Mouse (Mus musculus): Measurements from ENCODE around the gene Ntn3.

Ntn3 gene

DNA sequence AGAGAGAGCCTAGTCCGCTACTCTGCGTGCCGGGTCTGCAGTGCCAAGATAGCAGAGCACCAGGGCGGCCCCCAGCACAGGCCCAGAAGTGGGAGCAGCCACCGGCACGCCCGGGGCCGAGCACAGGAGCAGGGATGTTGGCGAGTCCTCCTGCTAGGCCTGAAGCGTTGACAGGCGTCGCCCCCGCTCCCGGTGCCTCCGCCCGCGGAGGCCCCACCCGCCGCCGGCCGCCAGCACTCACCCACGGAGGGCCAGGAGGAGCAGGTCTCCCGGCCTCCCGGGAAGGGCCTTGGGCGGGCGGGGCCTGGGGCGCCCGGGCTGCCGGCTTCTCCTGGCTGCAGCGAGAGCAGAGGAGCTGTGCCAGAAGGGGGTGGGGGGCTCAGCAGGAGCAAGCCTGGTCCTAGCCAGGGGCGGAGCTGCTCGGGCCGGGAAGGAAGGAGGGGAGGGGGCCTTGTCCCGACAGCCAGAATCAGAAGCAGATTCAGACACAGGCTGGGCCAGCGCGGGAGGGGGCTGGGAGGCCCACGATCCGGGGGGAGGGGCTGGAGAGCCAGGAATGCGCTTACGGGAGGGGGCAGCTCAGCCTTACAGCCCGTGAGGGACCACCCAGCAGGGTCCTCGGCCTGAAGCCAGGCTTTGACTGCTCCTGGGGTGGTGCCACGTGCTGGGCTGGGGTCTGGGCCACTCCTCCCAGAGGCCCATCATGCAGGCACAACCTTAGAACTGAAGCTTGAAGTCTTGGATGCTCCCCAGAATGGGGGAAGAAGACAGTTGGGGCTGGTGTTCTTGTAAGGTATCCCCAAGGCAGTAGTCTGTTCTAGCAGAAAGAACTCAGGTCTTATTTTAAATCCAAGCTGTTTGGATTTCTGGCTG lies at the start of gene Ntn3:
Gene Ntn3 (minus strand): TSS at position 489 of the 873 bp plus-strand sequence.
- no peak for DNase-seq (ENCODE audit: low spot score)

DNA sequence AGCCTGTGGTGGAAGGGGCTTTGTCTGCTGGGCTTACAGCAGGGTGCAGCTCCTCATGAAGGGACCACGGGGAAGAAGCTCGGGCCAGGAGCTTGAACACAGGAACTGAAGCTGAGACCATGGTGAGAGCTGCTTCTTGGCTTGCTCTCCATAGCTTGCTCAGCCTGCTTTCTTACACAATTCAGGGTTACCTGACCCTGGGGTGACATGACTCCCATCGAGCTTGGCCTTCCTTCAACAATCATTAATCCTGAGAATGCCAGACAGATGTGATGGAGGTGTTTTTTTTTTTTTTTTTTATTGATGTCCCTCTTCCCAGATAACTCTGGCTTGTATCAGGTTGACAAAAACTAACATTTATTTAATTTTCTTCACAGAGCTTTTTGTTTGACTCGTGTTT lies 49.6 kb upstream of the Ntn3 start:
- DNase-seq (ENCODE audit: low spot score): no peak

DNA sequence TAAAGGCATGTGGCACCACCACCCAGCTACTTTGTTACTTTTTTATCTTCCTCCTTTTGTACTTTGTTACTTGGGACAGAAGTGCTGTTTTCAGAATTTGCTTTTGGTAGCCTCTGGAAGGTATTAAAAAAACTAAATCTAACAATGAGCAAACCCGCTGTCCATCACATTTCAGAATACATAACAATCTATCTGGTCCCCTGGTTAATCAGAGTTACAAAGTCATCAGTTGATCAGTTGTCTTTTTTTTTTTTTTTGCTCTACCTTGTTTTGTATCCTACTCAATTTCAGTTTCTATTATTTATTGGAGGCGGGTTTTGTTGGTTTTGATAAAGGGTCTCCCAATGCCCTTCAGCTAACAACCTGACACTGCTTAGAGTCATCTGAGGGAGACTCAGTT lies 43.0 kb upstream of the Ntn3 start:
- no peak for DNase-seq (ENCODE audit: low spot score)

DNA sequence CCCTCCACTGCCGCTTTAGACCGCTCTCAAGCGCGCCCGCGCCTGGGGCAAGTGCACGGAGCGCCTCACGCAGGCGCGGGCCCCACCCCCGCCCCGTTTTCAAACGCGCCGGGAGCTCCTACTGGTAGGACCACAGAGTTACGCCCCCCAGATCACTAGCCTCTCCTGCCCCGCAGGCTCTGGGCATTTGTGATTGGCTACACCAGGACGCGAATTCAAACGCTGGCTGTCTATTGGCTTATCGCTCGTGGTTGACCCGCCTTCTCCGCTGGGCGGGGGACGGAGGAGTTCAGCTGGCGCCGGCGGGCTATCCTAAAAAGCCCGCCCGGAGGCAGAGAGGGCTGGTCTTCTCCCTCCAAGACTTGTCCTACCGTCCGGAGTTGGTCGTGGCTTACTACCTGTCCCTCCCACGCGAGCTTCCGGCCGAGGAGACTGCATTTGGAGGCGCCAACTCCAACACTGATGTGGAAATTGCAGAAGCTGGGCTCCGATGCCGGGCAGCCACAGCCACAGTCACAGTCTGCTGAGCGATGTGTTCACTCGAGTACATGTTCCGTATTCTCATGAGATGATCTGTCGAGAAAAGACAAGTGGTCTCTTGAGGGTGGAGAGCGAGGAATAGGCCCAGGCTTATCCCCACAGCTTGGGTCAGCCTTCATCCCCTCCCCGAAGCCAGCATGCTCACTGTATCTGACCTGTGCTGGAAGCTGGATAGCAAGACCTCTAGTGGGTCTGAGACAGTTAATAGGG lies 42.2 kb upstream of the Ntn3 start, which contains the start of gene Ccnf:
Gene Ccnf (minus strand): TSS at position 165 of the 750 bp plus-strand sequence.
- peak; percentile 94 for DNase-seq (ENCODE audit: low spot score)

DNA sequence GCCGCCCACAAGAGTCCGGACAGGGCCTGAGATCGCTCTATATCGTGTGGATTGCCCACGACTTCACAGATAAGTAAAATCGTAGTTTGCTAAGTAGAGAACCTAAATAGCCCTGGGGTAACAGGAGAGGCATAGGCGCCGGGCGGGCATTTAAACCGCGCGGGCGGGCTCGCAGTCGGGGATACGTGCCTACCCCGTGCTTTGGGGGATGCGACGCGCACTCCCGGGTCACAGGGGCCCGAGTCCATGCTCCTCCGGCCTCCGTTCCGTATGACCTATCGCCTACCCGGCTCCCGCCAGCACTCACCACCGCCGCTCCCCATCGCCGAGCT lies 41.6 kb upstream of the Ntn3 start:
- DNase-seq (ENCODE audit: low spot score): no peak

DNA sequence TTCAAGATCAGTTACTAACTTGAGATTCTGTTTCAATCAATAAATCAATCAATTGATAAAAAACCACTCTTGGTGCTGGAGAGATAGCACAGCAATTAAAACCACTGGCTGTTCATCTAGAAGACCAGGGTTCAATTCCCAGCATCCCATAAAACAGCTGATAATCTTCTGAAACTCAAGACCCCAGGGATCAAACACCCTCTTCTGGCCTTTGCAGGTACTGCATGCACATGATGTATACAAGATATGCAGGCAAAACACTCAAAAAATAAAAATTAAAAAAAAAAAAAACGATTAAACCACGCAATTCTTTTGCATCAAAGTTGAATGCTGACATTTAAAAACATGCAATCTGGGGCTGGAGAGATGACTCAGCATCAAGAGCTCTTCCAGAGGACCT lies 39.3 kb upstream of the Ntn3 start:
- no peak for DNase-seq (ENCODE audit: low spot score)

DNA sequence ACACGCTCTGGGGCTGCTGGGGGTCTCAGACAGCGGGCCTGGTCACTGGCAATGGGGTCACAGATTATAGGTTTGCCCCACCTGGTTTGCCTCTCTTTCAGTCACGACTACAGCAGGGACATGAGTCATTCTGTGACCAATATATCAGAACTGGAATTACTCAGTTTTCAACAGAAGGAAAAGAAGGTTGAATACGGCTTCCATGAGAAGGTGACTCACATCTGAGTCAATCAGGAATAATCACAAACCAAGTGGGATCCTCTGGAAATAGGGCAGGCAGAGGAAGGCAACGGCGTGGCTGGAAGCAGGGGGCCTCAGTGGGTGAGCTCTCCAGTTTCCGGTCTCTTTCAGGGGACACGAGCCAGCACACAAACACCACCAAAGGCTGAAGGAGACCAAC lies 34.7 kb upstream of the Ntn3 start:
- DNase-seq (ENCODE audit: low spot score): no peak

DNA sequence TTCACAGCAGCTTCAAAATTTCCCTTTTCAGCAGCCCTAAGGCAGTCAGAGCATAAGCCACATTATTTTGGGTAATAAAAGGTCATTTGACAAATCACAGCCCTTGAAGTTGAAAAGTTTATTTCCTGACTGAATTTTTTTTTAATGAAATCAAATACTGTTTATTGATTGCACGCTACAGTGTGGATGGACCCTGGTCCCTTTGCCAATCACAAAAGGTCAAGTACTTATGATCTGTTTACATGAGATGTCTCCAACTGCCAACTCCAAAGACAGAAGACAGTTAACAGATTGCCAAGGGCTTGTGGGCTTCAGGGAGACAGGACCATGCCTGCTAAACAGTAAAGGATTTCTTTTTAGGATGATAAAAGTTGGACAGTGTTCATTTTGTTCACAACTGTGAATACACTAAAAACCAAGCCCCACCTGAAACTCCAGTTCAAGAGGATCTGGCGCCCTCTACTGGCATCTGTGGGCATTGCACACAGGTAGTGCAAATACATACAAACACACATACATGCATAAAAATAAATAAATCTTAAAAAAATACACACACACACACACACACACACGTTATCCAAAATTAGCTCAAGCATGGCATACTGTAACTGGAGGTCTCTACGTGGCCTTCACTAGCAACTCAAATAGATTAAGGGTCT lies 34.1 kb upstream of the Ntn3 start:
- no peak for DNase-seq (ENCODE audit: low spot score)

DNA sequence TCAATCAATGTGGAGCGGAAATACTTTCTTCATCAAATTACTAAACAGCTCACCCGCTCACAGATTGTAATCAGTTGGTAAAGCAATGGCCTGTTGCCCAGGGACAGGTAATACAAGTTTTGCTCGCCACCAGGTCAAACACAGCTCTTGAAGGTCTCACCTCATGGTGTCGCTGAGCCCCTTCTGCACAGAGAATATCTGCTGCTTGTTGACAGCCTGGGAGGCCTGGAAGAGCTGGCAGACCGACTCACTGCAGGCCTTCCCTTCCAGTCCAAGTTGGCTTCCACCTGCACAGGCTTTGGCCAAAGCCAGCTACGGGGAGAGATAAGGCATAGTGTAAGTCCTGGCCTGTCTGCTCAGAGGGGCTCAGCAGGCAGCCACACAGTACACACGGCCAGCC lies 27.6 kb upstream of the Ntn3 start:
- no peak for DNase-seq (ENCODE audit: low spot score)

DNA sequence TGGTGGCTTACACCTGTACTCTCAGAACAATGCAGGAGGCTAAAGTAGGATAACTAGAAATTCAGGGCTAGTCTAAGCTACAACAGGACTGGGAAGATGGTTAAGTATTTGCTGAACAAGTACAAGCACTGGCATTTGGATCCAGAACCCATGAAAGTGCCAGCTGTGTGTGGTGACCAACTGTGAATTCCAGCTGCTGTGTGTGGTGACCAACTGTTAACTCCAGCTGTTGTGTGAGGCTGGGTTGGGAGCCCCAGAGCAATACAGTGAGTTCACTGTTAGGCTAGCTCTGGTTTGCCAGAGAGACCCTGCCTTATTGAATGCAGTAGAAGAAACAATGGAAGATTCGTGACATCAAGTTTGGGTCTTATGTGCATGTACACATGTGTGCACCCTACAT lies 27.1 kb upstream of the Ntn3 start:
- DNase-seq (ENCODE audit: low spot score): no peak

DNA sequence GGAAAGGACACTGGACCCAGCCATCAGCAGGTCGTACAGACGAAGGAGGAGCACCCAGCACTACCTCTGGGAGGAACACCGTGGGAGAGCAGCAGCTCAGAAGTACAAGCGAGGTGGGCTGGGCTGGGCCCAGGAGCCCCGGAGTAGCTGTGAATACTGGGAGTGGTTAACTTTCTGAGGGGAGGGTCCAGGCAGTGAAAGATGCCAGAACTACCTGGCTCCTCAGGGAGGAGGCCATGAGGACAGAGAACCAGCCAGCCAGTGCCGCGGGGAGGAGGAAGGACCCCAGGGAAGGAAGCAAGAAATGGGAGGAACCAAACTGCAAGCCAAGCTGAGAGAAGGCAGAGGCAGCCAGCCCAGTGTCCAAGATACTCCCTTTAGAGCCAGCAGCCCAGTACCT lies 18.6 kb upstream of the Ntn3 start:
- no peak for DNase-seq (ENCODE audit: low spot score)

DNA sequence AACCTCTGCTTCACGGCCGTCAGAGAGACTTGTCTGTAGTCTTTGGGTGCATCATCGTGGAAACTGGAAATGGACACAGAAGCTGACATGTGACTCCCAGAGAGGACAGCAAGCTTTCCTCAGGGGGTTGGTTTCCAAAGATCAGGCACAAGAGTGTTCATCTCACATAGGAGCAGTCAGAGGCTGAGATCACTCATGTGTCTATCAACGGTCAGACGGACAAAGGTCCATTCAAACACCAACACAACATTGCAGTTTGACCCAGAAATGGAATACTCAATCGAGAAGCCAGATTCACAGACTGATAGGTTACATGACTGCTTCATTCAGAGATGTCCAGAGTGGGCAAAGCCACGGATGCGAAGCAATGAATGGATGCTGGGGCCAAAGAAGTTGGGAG lies 17.4 kb upstream of the Ntn3 start:
- no peak for DNase-seq (ENCODE audit: low spot score)

DNA sequence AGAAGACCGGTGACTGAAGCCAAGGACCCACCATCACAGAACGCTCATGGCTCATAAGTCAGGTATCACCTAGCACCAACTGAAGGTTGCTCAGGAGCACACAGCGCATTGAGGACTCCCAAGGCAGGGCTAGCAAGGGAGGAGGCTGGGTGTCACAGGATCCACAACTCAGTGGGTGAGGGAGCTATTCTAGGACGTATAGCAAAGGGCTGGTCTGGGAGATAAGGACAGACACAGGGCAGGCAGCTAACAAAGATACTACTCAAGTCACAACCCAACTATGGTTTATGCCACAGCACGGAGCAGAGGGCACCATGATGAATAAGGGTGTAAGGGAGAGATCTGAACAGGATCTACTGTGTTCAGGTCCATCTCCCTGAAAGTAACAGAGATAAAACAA lies 16.5 kb upstream of the Ntn3 start:
- DNase-seq (ENCODE audit: low spot score): no peak

DNA sequence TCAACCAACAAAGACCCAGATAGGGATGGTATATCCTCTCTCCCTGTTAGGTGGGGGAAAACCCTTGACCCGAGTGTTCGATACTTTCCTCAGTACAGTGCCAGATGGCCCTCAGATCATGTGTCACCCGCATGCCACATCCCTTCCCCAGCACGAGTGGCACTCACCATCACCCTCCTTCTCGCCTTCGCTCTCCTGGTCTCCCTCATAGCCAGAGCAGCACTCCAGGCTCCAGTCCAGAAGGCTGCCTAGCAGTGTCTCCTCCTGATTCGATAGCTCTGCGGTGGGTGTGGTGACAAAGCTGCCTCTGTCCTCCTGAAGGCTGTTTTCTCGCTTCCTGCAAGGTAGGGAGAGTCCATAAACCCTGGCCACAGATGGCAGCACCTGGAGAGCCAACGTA lies 15.4 kb upstream of the Ntn3 start:
- DNase-seq (ENCODE audit: low spot score): no peak

DNA sequence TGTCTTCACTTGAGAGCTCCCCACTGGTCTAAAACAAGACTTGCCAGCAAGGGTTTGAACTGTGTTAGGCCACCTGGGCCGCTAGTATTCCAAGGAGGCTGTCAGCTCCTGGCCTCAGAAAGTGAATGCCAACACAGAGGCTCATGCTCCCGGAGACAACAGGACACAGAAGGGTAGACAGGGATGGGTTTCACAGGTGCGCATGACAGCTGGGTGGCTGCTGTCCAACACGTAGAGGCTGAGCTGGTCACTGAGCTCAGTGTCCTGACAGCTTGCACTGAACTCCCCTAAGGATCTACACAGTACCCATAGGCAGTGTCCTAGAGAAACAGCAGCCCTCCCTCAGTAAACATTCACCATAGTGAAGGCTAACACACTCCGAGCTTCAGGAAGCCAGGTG lies 14.2 kb upstream of the Ntn3 start:
- no peak for DNase-seq (ENCODE audit: low spot score)

DNA sequence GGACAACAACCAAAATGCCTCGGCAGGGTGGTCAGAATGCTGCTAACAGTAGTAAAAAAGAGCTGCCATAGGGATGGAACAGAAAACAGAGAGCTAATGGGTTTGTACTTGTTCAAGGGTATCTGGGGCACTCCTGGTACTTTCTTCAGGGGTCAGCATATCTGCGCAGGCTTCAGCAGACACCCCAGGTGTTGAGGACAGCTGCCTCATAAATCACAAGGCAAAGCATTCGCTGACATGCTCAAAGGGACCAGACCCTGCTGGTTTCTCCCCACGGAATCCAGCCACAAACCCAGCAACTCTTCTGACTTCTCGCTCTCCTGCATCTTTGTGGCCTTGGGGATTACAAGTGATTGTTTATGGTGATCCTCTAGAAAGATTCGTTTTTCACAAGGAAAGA lies 13.3 kb upstream of the Ntn3 start:
- no peak for DNase-seq (ENCODE audit: low spot score)

DNA sequence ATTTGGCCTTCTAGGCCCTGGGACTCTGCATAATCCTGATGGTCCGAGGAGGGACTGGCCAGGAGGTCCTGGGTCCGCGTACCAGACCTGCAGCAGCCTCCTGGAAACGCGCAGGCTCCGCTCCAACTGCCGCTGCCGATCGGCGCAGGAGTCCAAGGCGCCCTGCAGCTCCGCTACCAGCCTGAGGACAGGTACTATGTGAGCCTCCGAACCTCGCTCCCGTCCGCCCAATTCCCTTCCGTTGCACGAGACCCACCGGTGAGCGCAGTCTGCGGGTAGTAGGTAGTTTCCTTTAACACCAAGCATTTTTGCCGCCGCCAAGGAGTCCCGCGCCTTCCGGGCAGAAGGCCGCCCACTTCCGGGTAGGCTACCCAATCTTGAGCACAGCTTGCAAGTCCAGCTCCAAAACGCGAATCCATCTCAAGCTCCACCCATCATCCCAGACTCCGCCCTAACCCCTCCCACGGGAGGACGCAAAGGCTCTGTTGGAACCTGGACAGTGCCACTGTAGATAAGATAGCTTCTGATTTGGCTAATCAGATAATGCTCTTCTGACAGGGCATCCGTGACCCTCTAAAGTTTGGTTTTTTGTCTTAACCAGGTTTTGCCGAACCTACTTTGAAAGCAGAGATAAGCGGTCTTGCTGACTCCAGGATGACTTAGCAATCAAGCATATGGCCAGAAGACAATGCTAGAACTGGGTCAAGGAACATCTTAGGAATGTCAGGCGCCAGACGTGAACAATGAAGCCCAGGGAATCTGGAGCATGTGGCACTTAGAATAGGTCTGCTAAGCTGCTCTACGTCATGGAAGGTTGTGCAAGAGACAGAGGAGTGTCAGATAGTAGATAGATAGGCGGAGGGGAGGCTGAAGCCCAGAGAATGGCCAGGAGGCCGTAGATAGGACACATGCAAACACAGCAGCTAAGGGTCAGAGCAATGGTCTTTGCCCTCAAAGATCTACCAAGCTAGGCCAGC lies 11.4 kb upstream of the Ntn3 start, which contains the start of gene Tedc2:
Gene Tedc2 (minus strand): TSS at position 417 of the 977 bp plus-strand sequence.
- peak; percentile 92 for DNase-seq (ENCODE audit: low spot score)

DNA sequence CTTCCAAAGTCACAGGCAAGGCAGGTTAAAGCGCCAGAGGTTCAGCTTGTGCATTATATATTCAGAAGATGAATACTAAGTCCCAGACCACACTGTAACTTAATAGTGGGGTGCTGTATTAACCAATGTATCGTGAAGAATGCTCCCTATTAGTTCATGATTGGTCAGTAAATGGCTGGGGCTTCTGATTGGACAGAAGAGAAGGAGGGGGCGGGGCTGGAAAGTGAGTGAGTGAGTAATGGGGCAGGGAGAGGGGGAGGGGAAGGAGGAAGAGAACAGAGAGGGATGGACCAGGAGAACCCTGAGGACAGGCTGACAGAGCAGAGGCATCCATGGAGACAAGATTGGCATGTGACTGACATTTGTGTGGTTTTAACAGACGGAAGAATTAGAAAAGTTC lies 7.5 kb upstream of the Ntn3 start:
- no peak for DNase-seq (ENCODE audit: low spot score)

DNA sequence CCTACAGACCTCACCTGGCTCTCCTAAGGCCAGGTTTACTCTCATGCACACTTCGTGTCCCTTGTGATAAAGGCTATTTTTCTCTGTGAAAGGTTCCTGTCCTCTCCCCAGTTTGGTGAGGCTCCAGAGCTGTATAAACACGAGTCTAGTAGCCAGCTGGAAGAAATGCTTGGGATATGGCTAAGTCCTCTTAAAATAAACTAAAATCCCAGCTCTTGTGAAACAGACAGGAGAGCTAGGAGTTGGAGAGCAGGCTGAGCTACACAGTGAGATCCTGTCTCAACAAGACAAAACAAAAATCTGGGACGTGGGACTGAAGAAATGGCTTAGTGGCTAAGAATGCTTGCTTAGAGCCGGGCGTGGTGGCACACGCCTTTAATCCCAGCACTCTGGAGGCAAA lies 3.9 kb upstream of the Ntn3 start:
- DNase-seq (ENCODE audit: low spot score): no peak

DNA sequence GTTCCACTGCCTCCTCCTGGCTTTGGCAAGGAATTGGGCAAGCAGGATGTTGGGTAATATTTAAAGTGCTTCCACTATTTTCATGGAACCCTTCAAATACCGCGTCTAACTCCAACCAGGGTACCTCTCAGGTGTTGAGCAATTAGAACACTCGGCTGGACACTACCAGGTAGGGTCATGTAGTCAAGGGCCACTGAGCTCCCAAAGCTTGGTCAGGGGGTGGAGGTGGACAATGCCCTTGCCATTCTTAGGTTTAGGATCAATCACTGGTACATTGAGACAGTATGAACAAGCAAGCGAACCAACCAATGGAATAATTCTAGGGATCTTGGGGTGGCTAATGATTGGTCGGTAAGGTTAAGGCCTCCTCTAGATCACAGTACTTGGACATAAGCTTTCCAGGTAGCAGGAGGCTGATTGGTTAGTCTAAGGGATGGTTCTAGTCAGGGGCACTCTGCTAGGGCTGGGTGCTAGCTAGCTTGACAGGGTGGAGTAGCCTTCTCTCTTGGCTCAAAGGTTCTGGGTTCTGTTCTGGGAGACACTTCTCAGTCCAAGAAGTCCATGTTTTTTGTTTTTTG lies 3.2 kb upstream of the Ntn3 start:
- DNase-seq (ENCODE audit: low spot score): no peak
